Mouse (Mus musculus) spleen, postnatal 14 days (tissue): Measurements from ENCODE around the gene Ceacam12.
"Not testable (repeated sequence)": the region's sequence is repeated elsewhere in the genome, so short reads cannot be mapped to it uniquely, and the experiment has no call there.

Experiments
- DNase-seq, 2 experiments: peaks; one replicate each; pipeline ENCODE4 v3.0.0; 2021 to 2022; ENCODE audit warnings: low spot score in 2 of 2

Ceacam12 gene

DNA sequence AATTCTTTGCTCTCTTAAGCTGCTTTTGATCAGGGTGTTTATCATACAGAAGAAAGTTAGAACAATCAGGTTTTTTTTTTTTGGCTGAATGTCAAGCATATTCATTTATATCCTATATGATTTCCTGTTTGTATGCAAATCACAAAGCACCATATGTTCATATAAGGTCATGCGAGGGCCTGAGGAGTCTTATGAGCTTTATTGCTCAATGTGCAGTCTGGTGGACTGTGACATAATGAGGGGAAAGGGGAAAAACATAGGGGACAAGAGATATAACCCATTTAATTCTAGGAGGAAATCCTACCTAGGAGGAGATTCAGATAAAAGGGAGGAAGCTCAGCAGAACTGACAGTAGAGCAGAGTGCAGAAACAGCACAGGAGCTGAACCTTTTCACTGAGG is at the start of gene Ceacam12:
Gene Ceacam12 (plus strand): TSS at position 301 of the 400 bp plus-strand sequence.
- DNase-seq = no peak

DNA sequence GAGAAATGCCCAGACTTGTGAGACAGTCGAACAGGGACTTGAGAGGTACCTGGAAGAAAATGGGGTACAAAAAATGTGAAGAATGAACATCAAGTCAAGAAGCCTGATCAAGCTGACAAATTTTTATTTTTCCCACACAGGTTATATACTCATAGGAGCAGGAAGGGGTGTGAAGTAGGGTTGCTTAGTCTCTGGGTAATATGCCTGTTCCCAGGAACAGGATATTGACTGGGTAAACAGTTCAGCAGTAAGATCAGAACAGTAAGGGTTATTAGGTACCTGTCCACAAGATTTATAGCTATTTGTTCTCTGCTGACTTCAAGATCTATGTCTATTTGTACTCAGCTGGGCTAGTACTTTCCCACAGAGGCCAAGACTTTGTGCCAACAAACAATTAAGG is 8.1 kb downstream of the Ceacam12 start:
- DNase-seq = not testable (repeated sequence)

DNA sequence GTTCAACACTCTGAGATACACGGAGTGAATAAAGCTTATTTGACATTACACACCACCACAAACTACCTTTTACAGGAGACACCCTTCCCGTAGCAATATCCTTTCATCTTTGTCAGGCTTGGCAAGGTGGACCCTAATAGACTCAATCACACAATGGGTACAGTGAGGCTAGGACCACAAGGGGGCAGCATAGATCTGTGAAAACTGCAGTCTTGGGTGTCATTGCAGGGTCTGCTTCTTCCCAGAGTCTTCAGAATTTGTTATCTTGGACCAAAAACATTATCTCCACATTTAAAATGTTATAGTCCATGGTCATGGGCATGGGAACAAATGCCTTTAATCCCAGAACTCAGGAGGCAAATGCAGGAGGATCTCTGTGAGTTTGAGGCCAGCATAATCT is 35.1 kb downstream of the Ceacam12 start:
- DNase-seq = no peak
